Mouse (Mus musculus): ENCODE measurements around the gene Ptpdc1.

DNA sequence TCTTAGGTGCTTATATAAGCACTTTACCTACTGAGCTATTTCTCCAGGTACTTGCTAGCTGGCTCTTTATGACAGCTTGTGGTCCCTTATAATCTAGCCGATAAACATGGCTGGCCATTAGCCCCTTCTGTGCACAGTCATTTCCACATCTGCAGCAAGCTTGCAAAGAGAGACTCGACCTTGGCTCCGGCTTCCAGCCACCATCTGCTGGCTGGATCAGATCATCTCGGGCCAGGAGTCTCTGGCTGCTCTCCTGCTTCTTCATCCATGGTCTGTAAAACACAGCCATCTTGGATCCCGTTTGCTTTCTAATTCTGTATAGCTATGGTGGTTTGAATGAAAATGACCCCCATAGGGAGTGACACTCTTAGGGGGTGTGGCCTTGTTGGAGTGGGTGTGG is 63.1 kb downstream of the Ptpdc1 start:
- TF ChIP-seq CTCF (IDR thresholded peaks at IDR 0.05; ENCODE audit: borderline replicate concordance, insufficient read depth, low read length) (no peak), POLR2A (IDR thresholded peaks at IDR 0.05; ENCODE audit: low read depth, low read length) (no peak)
